Mouse (Mus musculus) thymus, postnatal 36 days (tissue): ENCODE measurements at regions not wholly inside any gene's neighbourhood (a gene's known extent, or its start where the extent isn't known, plus 50 kb on each side); places are given as distances from the start of the nearest gene placed in this dataset.
"Not testable (repeated sequence)": the region's sequence is repeated elsewhere in the genome, so short reads cannot be mapped to it uniquely, and the experiment has no call there.

Experiments used
- DNase-seq, 2 experiments: peaks; one replicate each; pipeline ENCODE4 v3.0.0; 2022; ENCODE audit warnings: mixed read lengths in 2 of 2

GRCm38 (mm10) chr14:37571971-37572370 is 436.9 kb upstream of the Ghitm start:
- no peak for DNase-seq

- no peak for DNase-seq
Observed at GRCm38 (mm10) chr14:37558258-37558657, 423.2 kb upstream of the Ghitm start.

- DNase-seq: no peak
Observed at GRCm38 (mm10) chr14:37523616-37524015, 388.5 kb upstream of the Ghitm start.

- DNase-seq: not testable (repeated sequence)
Observed at GRCm38 (mm10) chr14:37520631-37521030, 385.6 kb upstream of the Ghitm start.

GRCm38 (mm10) chr14:37505314-37505713 is 370.2 kb upstream of the Ghitm start:
- DNase-seq: no peak

GRCm38 (mm10) chr14:37490711-37491110 is 355.6 kb upstream of the Ghitm start:
- no peak for DNase-seq

- DNase-seq: no peak
Observed at GRCm38 (mm10) chr14:37485292-37485691, 350.2 kb upstream of the Ghitm start.

- DNase-seq: no peak
Observed at GRCm38 (mm10) chr14:37477599-37477998, 342.5 kb upstream of the Ghitm start.

- DNase-seq: no peak
Observed at GRCm38 (mm10) chr14:37468711-37469110, 333.6 kb upstream of the Ghitm start.

- no peak for DNase-seq
Observed at GRCm38 (mm10) chr14:37440874-37441273, 305.8 kb upstream of the Ghitm start.

- DNase-seq: no peak
Observed at GRCm38 (mm10) chr14:37430656-37431055, 295.6 kb upstream of the Ghitm start.

- no peak for DNase-seq
Observed at GRCm38 (mm10) chr14:37425506-37425905, 290.4 kb upstream of the Ghitm start.

- no peak for DNase-seq
Observed at GRCm38 (mm10) chr14:37421566-37421965, 286.5 kb upstream of the Ghitm start.

GRCm38 (mm10) chr14:37412583-37412982 is 277.5 kb upstream of the Ghitm start:
- not testable (repeated sequence) for DNase-seq

GRCm38 (mm10) chr14:37371972-37372371 is 236.9 kb upstream of the Ghitm start:
- DNase-seq: no peak

- no peak for DNase-seq
Observed at GRCm38 (mm10) chr14:37361896-37362295, 226.8 kb upstream of the Ghitm start.

GRCm38 (mm10) chr14:37355968-37356704 is 221.1 kb upstream of the Ghitm start:
- DNase-seq: peak in 1 of 2 experiments; percentile 3

GRCm38 (mm10) chr14:37323392-37323791 is 188.3 kb upstream of the Ghitm start:
- DNase-seq: no peak

- DNase-seq: no peak
Observed at GRCm38 (mm10) chr14:37315239-37315895, 180.3 kb upstream of the Ghitm start.

GRCm38 (mm10) chr14:37313906-37314305 is 178.8 kb upstream of the Ghitm start:
- no peak for DNase-seq

- DNase-seq: no peak
Observed at GRCm38 (mm10) chr14:37312887-37313286, 177.8 kb upstream of the Ghitm start.

- no peak for DNase-seq
Observed at GRCm38 (mm10) chr14:37306622-37307274, 171.7 kb upstream of the Ghitm start.

GRCm38 (mm10) chr14:37298631-37299030 is 163.6 kb upstream of the Ghitm start:
- DNase-seq: no peak

GRCm38 (mm10) chr14:37296531-37296930 is 161.5 kb upstream of the Ghitm start:
- no peak for DNase-seq
